Comparison of ENCODE assay signal across 26 mouse cellular contexts in genomic region chr15:9533356-9533902, GRCm38 (mm10). TPM values are rescaled to one million over a fixed set of nuclear protein-coding genes. Genes with fewer than 3 reads are reported as not detected.
DNase-seq lines count a peak whose midpoint lies in the region; ATAC-seq and TF ChIP-seq lines count a peak whose summit lies in the region.
"Had no signal": no experiment of that assay in that cellular context is flagged by ENCODE, and none has a peak within 500 bp of the region (broad histone marks: within the 10 kb centered on the region; RNA-seq: fewer than 3 reads in every experiment).

No protein-coding gene starts in this region.

- peak; percentile 36 for DNase-seq in lung, postnatal 25 days (ENCODE audit: low spot score)
- DNase-seq in lung, adult 2 months = no peak
- DNase-seq in MEL (ENCODE audit: low read depth, low spot score) = peak; percentile 60
- DNase-seq in natural killer cell, adult 2 months (ENCODE audit: low spot score in 2 of 2) = peak; percentile 36
- no peak for DNase-seq in neural tube, embryonic 10.5 days (ENCODE audit: extremely low spot score, low spot score)
- DNase-seq in embryo, embryonic 11 days = no peak
- DNase-seq in hindbrain, postnatal 0 days (ENCODE audit: low spot score) = no peak
- DNase-seq: cerebellum, adult 11-12 months; cerebellum, postnatal 14 days; heart, postnatal 14 days; kidney, adult 9 months; kidney, postnatal 25 days; liver, postnatal 0 days; lung, postnatal 14 days; thymus, postnatal 25 days had no signal

- ATAC-seq in granulocyte monocyte progenitor cell, adult 5-6 weeks (replicated peaks; ENCODE audit: poor library complexity, severe bottlenecking) = peak; percentile 40; the same call in 1 of the 2 replicates
- no peak for ATAC-seq in hindbrain, postnatal 0 days
- ATAC-seq: intestine, embryonic 15.5 days; liver, postnatal 0 days; midbrain, embryonic 15.5 days had no signal

- no peak overlapping the region for H3K9ac ChIP-seq in MEL (ENCODE audit: control insufficient read depth, low read depth, low read length, poor library complexity, severe bottlenecking)
- H3K9ac ChIP-seq in hindbrain, postnatal 0 days (replicated peaks; ENCODE audit: low read length) = no peak overlapping the region
- H3K9ac ChIP-seq: embryonic facial prominence, embryonic 13.5 days; forebrain, embryonic 12.5 days; heart, embryonic 13.5 days; hindbrain, embryonic 13.5 days; intestine, embryonic 15.5 days; limb, embryonic 12.5 days; liver, postnatal 0 days; midbrain, embryonic 15.5 days; neural tube, embryonic 15.5 days had no signal

- no peaks in the 10 kb centered on the region for H3K9me3 ChIP-seq in MEL (replicated peaks; ENCODE audit: insufficient read depth, low read length)
- H3K9me3 ChIP-seq in hindbrain, postnatal 0 days (ENCODE audit: low read length) = no peaks in the 10 kb centered on the region
- H3K9me3 ChIP-seq: embryonic facial prominence, embryonic 13.5 days; forebrain, embryonic 12.5 days; heart, embryonic 13.5 days; hindbrain, embryonic 13.5 days; intestine, embryonic 15.5 days; limb, embryonic 12.5 days; midbrain, embryonic 15.5 days; neural tube, embryonic 15.5 days had no signal

- 45% methylated on average over 3 of the region's 3 CpGs for WGBS in lung, adult 2 months
- WGBS in hindbrain, postnatal 0 days = 89% methylated on average over 3 of the region's 3 CpGs

- no peak overlapping the region for H3K4me2 ChIP-seq in hindbrain, postnatal 0 days (ENCODE audit: low read depth, low read length)
- H3K4me2 ChIP-seq: embryonic facial prominence, embryonic 13.5 days; forebrain, embryonic 12.5 days; heart, embryonic 13.5 days; hindbrain, embryonic 13.5 days; intestine, embryonic 15.5 days; limb, embryonic 12.5 days; liver, embryonic 11.5 days; midbrain, embryonic 15.5 days; neural tube, embryonic 15.5 days had no signal

- no peak for TF ChIP-seq RAD21 in MEL (IDR thresholded peaks at IDR 0.05; ENCODE audit: low read depth, low read length)

- no peak for TF ChIP-seq CTCF in lung, adult 2 months (IDR thresholded peaks at IDR 0.05; ENCODE audit: insufficient read depth, low read length)
- TF ChIP-seq CTCF in MEL (IDR thresholded peaks at IDR 0.05 in 2 of 3, conservative IDR thresholded peaks at IDR 0.05 in 1 of 3; ENCODE audit: control insufficient read depth in 1 of 3, insufficient read depth in 1 of 3, low read depth in 2 of 3, low read length in 3 of 3, poor library complexity in 1 of 3, severe bottlenecking in 1 of 3) = no peak
- no peak for TF ChIP-seq CTCF in hindbrain, postnatal 0 days (IDR thresholded peaks at IDR 0.05; ENCODE audit: low read depth)

- no peak overlapping the region for H3K4me3 ChIP-seq in lung, adult 2 months (replicated peaks; ENCODE audit: extremely low read depth, low read depth, low read length)
- no peak overlapping the region for H3K4me3 ChIP-seq in MEL (ENCODE audit: control insufficient read depth in 1 of 2, insufficient read depth in 1 of 2, low read depth in 2 of 2, low read length in 2 of 2)
- no peak overlapping the region for H3K4me3 ChIP-seq in hindbrain, postnatal 0 days (ENCODE audit: low read length)
- H3K4me3 ChIP-seq: embryonic facial prominence, embryonic 13.5 days; erythroblast, embryonic 14.5 days; forebrain, embryonic 12.5 days; heart, embryonic 13.5 days; hindbrain, embryonic 13.5 days; intestine, embryonic 15.5 days; limb, embryonic 12.5 days; midbrain, embryonic 15.5 days; neural tube, embryonic 15.5 days had no signal

- H3K79me2 ChIP-seq in MEL (ENCODE audit: control insufficient read depth, insufficient read depth, low read length, poor library complexity) = no peaks in the 10 kb centered on the region

- H3K27ac ChIP-seq in MEL (ENCODE audit: control insufficient read depth, low read depth, low read length) = no peak overlapping the region
- H3K27ac ChIP-seq in hindbrain, postnatal 0 days = no peak overlapping the region
- H3K27ac ChIP-seq: embryonic facial prominence, embryonic 13.5 days; forebrain, embryonic 12.5 days; heart, embryonic 13.5 days; hindbrain, embryonic 13.5 days; intestine, embryonic 15.5 days; limb, embryonic 12.5 days; midbrain, embryonic 15.5 days; neural tube, embryonic 15.5 days had no signal

- H3K36me3 ChIP-seq in MEL (ENCODE audit: control insufficient read depth in 1 of 2, insufficient read depth in 2 of 2, low read length in 2 of 2) = no peaks in the 10 kb centered on the region
- H3K36me3 ChIP-seq in hindbrain, postnatal 0 days (ENCODE audit: insufficient read depth, low read length) = no peaks in the 10 kb centered on the region
- H3K36me3 ChIP-seq: embryonic facial prominence, embryonic 13.5 days; forebrain, embryonic 12.5 days; heart, embryonic 13.5 days; hindbrain, embryonic 13.5 days; intestine, embryonic 15.5 days; limb, embryonic 12.5 days; midbrain, embryonic 15.5 days; neural tube, embryonic 15.5 days had no signal

- H3K4me1 ChIP-seq in lung, adult 2 months (ENCODE audit: control insufficient read depth, insufficient read depth, low read length) = no peaks in the 10 kb centered on the region
- no peaks in the 10 kb centered on the region for H3K4me1 ChIP-seq in MEL (ENCODE audit: control insufficient read depth in 1 of 2, insufficient read depth in 2 of 2, low read length in 2 of 2)
- no peaks in the 10 kb centered on the region for H3K4me1 ChIP-seq in hindbrain, postnatal 0 days (ENCODE audit: insufficient read depth, low read length)
- H3K4me1 ChIP-seq: embryonic facial prominence, embryonic 13.5 days; forebrain, embryonic 12.5 days; heart, embryonic 13.5 days; hindbrain, embryonic 13.5 days; intestine, embryonic 15.5 days; limb, embryonic 12.5 days; midbrain, embryonic 15.5 days; neural tube, embryonic 15.5 days had no signal

- H3K27me3 ChIP-seq in MEL (ENCODE audit: control insufficient read depth in 1 of 2, insufficient read depth in 2 of 2, low read length in 2 of 2) = peaks cover 0 to 1% of the 10 kb centered on the region in 2 experiments; a peak in 3 of 4 replicates
- H3K27me3 ChIP-seq in hindbrain, postnatal 0 days (ENCODE audit: insufficient read depth, low read length) = no peaks in the 10 kb centered on the region
- H3K27me3 ChIP-seq: embryonic facial prominence, embryonic 13.5 days; forebrain, embryonic 12.5 days; heart, embryonic 13.5 days; hindbrain, embryonic 13.5 days; intestine, embryonic 15.5 days; limb, embryonic 12.5 days; midbrain, embryonic 15.5 days; neural tube, embryonic 15.5 days had no signal

- TF ChIP-seq POLR2A in lung, adult 2 months (IDR thresholded peaks at IDR 0.05; ENCODE audit: borderline replicate concordance, extremely low read depth, low read depth, low read length) = no peak
- no peak for TF ChIP-seq POLR2A in MEL (IDR thresholded peaks at IDR 0.05; ENCODE audit: control insufficient read depth in 1 of 2, insufficient read depth in 1 of 2, low read depth in 1 of 2, low read length in 2 of 2, poor library complexity in 1 of 2)

- TF ChIP-seq EP300 in MEL (IDR thresholded peaks at IDR 0.05; ENCODE audit: low read depth in 1 of 2, low read length in 2 of 2) = peak in 1 of 2 experiments; percentile 54; a peak in 2 of 4 replicates

TF ChIP-seq in MEL, 35 proteins besides CTCF, POLR2A, EP300 and RAD21:
- TF ChIP-seq GATA1 (IDR thresholded peaks at IDR 0.05; ENCODE audit: low read depth, low read length) (peak; percentile 63), ETS1 (IDR thresholded peaks at IDR 0.05; ENCODE audit: low read depth, low read length) (no peak), TCF12 (IDR thresholded peaks at IDR 0.05; ENCODE audit: low read depth, low read length) (no peak), UBTF (IDR thresholded peaks at IDR 0.05; ENCODE audit: borderline replicate concordance, insufficient read depth, low read depth, low read length) (no peak), GABPA (IDR thresholded peaks at IDR 0.05; ENCODE audit: low read depth, low read length) (no peak), ZMIZ1 (IDR thresholded peaks at IDR 0.05; ENCODE audit: low read depth, low read length) (no peak), TBP (IDR thresholded peaks at IDR 0.05; ENCODE audit: low read depth, low read length) (0 out of 2 replicates have a peak, but pooled peaks have one; percentile 17), USF1 (IDR thresholded peaks at IDR 0.05; ENCODE audit: low read depth, low read length) (peak; percentile 24; the same call in 1 of the 2 replicates), RCOR1 (IDR thresholded peaks at IDR 0.05; ENCODE audit: low read depth, low read length) (peak; percentile 41; the same call in 1 of the 2 replicates)

RNA-seq across cellular contexts. Expression of gene Il7r, which starts 3.5 kb away (rescaled TPM):
- polyA plus RNA-seq in lung, adult 2 months (2012; rRNA removed) = 1.4 and 2.3 TPM in 2 replicates
- total RNA-seq in MEL (2012; rRNA removed) = not detected in 2 replicates
- polyA plus RNA-seq in MEL (2012; ENCODE audit: insufficient read depth in 1 of 2, insufficient read length in 2 of 2, low read depth in 1 of 2, low replicate concordance in 2 of 2, missing spikeins in 1 of 2) = not detected
- total RNA-seq in granulocyte monocyte progenitor cell, adult 5-6 weeks (2014; fragmentation: Nextera tagmentation) = not detected in 2 replicates
- 0.09 TPM in 1 of 2 replicates, not detected in the other for total RNA-seq in granulocyte monocyte progenitor cell, adult 5-6 weeks (2017)
- not detected in 2 replicates for total RNA-seq in hindbrain, postnatal 0 days (2014; rRNA removed)
- 0.04 TPM in 1 of 2 replicates, not detected in the other for polyA plus RNA-seq in hindbrain, postnatal 0 days (2015; fragmentation: Nextera tagmentation; extraction: Ambion mirVana)
- polyA plus RNA-seq: embryonic facial prominence, embryonic 13.5 days; forebrain, embryonic 12.5 days; hindbrain, embryonic 13.5 days; midbrain, embryonic 15.5 days had no signal

Comparison
In these comparisons a context has a peak if more than half of its experiments do, and no peak if none do; other contexts are left out.
1. DNase-seq: peak in lung, postnatal 25 days (single experiment), MEL (single experiment) and natural killer cell, adult 2 months (2 of 2); none in lung, adult 2 months (single experiment), neural tube, embryonic 10.5 days (single experiment), embryo, embryonic 11 days (single experiment) and hindbrain, postnatal 0 days (single experiment).